Mouse (Mus musculus): ENCODE measurements at regions not wholly inside any gene's neighbourhood (a gene's known extent, or its start where the extent isn't known, plus 50 kb on each side); places are given as distances from the start of the nearest gene placed in this dataset.
"Not testable (repeated sequence)": the region's sequence is repeated elsewhere in the genome, so short reads cannot be mapped to it uniquely, and the experiment has no call there.

DNA sequence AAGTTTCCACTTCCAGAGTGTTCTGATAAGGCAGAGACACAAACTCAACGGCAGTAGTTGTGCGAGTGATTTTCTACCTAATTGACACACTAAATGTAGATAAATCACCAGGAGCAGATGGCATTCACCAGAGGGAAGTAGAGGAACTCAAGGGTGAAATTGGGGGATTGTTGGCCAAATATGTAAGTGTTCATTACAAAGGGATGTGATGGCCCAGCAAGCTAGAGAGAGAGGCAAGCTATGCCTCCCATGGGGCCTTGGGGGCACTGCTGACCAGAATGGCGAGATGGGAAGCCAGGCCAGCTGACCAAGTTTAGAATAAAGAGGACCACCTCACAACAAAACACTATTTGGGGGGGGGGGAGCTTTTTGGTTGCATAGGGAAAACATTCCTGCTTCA is 136.5 kb upstream of the Mocs1 start:
- Histone ChIP-seq H3K9ac (no peak overlapping the region), H3K9me3 (peaks cover 5% of the 10 kb centered on the region; the same call in 1 of the 2 replicates), H3K36me3 (no peaks in the 10 kb centered on the region), H3K4me2 (no peak overlapping the region), H3K27me3 (no peaks in the 10 kb centered on the region), H3K27ac (no peak overlapping the region), H3K4me1 (no peaks in the 10 kb centered on the region), H3K4me3 (no peak overlapping the region)
- WGBS: 66% methylated on average over 3 of the region's 3 CpGs
- no peak for ATAC-seq (ENCODE audit: insufficient number of reproducible peaks, low FRiP score, low TSS enrichment, low read depth)

DNA sequence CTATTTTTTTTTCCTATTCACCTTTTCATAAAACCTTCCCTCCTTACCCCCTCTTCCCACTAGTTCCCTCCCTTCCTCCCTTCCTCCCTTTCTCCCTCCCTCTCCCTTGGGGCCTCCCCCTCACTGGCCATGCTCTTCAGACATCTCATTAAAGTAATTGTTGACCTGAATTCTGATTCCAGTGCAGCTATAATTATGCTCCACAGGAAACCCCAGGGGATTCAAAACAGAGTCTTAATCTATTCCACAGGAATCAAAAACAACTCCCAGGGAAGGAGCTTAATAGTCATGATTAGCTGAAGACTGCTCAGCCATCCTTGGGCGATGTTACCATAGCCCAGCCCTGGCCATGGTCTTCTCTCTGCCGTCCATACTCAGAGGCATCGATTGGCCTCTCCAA is 123.7 kb upstream of the Mocs1 start:
- no peak overlapping the region for H3K27ac ChIP-seq
- no peaks in the 10 kb centered on the region for H3K4me1 ChIP-seq
- no peaks in the 10 kb centered on the region for H3K36me3 ChIP-seq
- 74% methylated on average over 3 of the region's 3 CpGs for WGBS
- H3K9me3 ChIP-seq: no peaks in the 10 kb centered on the region
- ATAC-seq (ENCODE audit: insufficient number of reproducible peaks, low FRiP score, low TSS enrichment, low read depth): no peak
- H3K9ac ChIP-seq: no peak overlapping the region
- H3K4me2 ChIP-seq: no peak overlapping the region
- H3K27me3 ChIP-seq: no peaks in the 10 kb centered on the region
- no peak overlapping the region for H3K4me3 ChIP-seq

DNA sequence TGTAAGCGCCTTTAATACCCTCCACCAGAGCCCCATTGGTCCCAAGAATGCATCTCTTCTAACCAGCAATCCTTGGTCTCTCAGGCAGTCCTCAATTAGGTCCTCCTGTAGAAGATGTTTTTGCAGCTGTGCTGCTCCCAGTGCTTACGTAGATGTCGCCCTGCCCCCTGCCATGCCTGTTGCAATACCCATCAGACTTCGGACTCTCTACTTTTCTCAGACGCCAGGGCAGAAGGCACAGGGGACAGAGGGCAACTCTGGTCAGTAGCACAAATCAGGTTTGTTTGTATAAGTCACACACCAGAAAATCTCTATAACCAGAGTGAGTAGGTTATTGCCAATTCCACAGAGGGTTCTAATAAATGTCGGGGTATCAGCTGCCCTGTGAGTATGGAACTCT is 123.0 kb upstream of the Mocs1 start:
- no peak for ATAC-seq (ENCODE audit: insufficient number of reproducible peaks, low FRiP score, low TSS enrichment, low read depth)
- WGBS: 80% methylated on average over 6 of the region's 6 CpGs

DNA sequence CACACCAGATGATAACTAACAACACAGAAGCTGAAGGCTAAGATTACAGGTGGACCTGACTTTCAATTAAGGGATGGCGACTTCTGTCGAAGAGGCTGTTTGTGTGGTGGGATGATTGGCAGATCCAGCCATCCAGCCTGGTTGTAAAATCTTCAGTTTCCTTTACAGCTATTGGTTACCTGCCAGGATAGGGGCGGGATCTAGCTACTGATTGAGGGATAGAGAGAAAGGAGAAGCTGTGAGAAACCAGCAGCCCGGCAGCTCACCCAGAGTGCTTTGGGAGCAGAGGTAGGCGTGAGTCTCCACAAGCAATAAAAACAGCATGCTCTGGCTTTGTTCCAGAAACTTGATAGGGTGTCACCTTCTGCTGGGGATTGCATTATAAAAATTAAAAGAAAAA is 119.1 kb upstream of the Mocs1 start:
- 6% methylated on average over 5 of the region's 5 CpGs for WGBS
- peak overlapping the region; percentile 39 for H3K4me2 ChIP-seq
- no peak overlapping the region for H3K27ac ChIP-seq
- ATAC-seq (ENCODE audit: insufficient number of reproducible peaks, low FRiP score, low TSS enrichment, low read depth): no peak
- peak overlapping the region; percentile 28 for H3K4me3 ChIP-seq
- H3K9ac ChIP-seq: no peak overlapping the region
- no peaks in the 10 kb centered on the region for H3K4me1 ChIP-seq
- H3K9me3 ChIP-seq: no peaks in the 10 kb centered on the region
- no peaks in the 10 kb centered on the region for H3K27me3 ChIP-seq
- no peaks in the 10 kb centered on the region for H3K36me3 ChIP-seq

More for the DNA sequence above, 123.0 kb upstream of the Mocs1 start:
- no peaks in the 10 kb centered on the region for H3K36me3 ChIP-seq
- no peak overlapping the region for H3K9ac ChIP-seq
- no peak overlapping the region for H3K4me2 ChIP-seq
- no peak overlapping the region for H3K4me3 ChIP-seq
- no peak overlapping the region for H3K27ac ChIP-seq
- no peaks in the 10 kb centered on the region for H3K9me3 ChIP-seq
- H3K27me3 ChIP-seq: no peaks in the 10 kb centered on the region
- no peaks in the 10 kb centered on the region for H3K4me1 ChIP-seq

DNA sequence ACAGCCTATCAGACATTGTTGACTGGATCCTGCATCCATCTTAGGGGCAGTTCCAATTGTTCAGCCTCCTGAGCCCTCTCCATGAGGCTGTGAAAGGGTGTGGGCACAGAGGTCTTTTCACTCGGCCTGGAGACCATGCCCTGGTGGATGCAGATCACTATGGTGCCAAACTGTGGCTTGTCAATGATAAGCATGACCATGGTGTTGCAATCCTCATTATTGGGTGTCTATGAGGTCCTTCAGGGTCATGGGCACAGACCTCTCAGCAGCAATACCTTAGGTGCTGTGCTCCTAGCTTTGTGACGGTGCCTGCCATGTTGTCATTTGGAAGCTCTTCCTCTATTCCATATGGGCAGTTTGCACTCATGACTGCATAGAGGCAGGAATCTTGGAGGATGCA is 114.0 kb upstream of the Mocs1 start:
- H3K9ac ChIP-seq: no peak overlapping the region
- no peaks in the 10 kb centered on the region for H3K27me3 ChIP-seq
- no peaks in the 10 kb centered on the region for H3K9me3 ChIP-seq
- H3K36me3 ChIP-seq: no peaks in the 10 kb centered on the region
- ATAC-seq (ENCODE audit: insufficient number of reproducible peaks, low FRiP score, low TSS enrichment, low read depth): no peak
- H3K4me1 ChIP-seq: no peaks in the 10 kb centered on the region
- H3K4me3 ChIP-seq: no peak overlapping the region
- WGBS: 79% methylated on average over 2 of the region's 2 CpGs
- H3K27ac ChIP-seq: no peak overlapping the region
- no peak overlapping the region for H3K4me2 ChIP-seq

DNA sequence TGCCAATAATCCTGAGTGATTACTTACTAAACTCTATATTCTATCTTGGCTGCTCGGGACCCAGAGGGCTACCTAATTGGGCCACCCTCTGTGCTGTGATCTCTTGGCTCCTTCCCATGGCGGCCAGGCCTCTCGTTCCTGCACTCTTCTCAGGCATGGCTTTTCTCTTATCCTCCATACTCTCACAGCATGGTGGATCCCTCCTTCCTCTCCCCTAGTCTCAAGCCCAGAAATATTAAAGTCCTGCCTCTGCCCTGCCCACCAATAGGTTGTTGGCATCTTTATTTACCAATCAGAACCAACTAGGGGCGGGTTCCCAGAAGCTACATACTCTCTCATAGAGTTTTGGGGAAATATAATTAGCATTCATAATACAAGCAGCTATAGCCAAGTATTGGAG is 100.6 kb upstream of the Mocs1 start:
- H3K27me3 ChIP-seq: no peaks in the 10 kb centered on the region

DNA sequence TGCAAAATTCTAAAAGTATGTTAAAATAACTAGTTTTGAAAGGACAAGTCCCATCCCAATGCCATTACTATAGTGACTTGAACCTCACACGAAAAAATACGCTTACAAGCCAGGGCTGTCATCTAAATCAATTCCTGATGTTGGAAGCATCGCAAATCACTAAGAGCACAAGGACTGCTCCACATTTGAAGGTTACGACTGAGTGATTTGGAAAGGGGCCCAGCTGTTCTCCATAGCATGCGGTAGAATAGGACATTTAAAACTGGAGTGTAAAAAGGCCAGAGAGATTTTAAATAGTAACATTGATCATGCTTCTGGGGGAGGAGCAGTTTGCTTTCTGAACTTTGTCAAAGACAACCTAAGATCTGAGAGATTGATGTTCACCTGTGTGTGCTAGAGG is 92.8 kb upstream of the Mocs1 start:
- Histone ChIP-seq H3K4me3 (no peak overlapping the region), H3K4me2 (no peak overlapping the region)
- ATAC-seq (ENCODE audit: insufficient number of reproducible peaks, low FRiP score, low TSS enrichment, low read depth): no peak

More for the DNA sequence above, 100.6 kb upstream of the Mocs1 start:
- H3K9me3 ChIP-seq: no peaks in the 10 kb centered on the region
- no peak overlapping the region for H3K27ac ChIP-seq
- H3K9ac ChIP-seq: no peak overlapping the region
- no peak overlapping the region for H3K4me3 ChIP-seq
- no peaks in the 10 kb centered on the region for H3K36me3 ChIP-seq
- H3K4me2 ChIP-seq: no peak overlapping the region
- H3K4me1 ChIP-seq: no peaks in the 10 kb centered on the region
- 61% methylated on average over 4 of the region's 4 CpGs for WGBS
- ATAC-seq (ENCODE audit: insufficient number of reproducible peaks, low FRiP score, low TSS enrichment, low read depth): no peak

DNA sequence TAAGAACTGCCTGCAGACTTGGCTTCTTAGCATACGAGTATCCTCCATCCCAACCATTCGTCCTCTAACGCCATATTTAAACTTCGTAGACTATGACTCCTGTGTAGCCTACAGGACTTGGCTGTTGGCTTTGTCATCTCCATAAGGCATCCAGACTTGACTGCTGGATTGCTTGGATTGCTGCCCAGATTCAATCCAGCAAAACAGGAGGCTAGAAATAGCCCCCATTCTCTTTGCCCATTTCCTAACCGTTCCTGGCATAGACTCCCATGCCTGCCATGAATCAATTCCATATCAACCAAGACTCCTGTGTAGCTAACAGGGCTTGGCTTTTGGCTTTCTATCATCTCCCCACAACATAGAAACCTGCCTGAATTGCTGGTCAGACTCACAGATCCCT is 90.3 kb upstream of the Mocs1 start:
- 86% methylated on average over 5 of the region's 5 CpGs for WGBS
- H3K36me3 ChIP-seq: no peaks in the 10 kb centered on the region
- H3K4me3 ChIP-seq: no peak overlapping the region
- no peak for ATAC-seq (ENCODE audit: insufficient number of reproducible peaks, low FRiP score, low TSS enrichment, low read depth)
- H3K27ac ChIP-seq: no peak overlapping the region
- H3K27me3 ChIP-seq: no peaks in the 10 kb centered on the region
- no peak overlapping the region for H3K9ac ChIP-seq
- no peak overlapping the region for H3K4me2 ChIP-seq
- H3K4me1 ChIP-seq: no peaks in the 10 kb centered on the region
- no peaks in the 10 kb centered on the region for H3K9me3 ChIP-seq

More for the DNA sequence above, 92.8 kb upstream of the Mocs1 start:
- H3K9ac ChIP-seq: no peak overlapping the region
- no peaks in the 10 kb centered on the region for H3K27me3 ChIP-seq
- H3K36me3 ChIP-seq: no peaks in the 10 kb centered on the region
- H3K9me3 ChIP-seq: no peaks in the 10 kb centered on the region
- no peaks in the 10 kb centered on the region for H3K4me1 ChIP-seq
- WGBS: 26% methylated on average over 5 of the region's 5 CpGs
- no peak overlapping the region for H3K27ac ChIP-seq

DNA sequence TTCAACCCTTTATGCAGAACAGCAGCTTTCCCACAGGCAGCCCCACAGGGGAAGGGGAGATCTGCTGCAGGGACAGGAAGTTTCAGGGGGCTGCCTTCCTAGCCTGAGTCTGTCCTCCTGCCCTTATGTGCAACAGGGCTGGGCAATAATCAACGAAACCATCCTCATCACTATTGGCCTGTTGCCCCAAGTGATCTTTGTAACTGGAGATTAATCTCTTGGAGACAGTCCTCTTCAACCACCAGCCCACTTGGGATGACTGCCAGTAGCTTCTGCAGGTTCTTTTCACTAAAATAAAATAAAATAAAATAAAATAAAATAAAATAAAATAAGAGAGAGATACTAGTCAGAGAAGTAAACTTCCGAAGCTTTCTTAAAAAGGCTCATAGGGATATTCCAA is 85.5 kb upstream of the Mocs1 start:
- Histone ChIP-seq H3K27me3 (no peaks in the 10 kb centered on the region), H3K9me3 (no peaks in the 10 kb centered on the region), H3K27ac (no peak overlapping the region), H3K9ac (no peak overlapping the region), H3K4me3 (no peak overlapping the region), H3K4me1 (no peaks in the 10 kb centered on the region), H3K36me3 (no peaks in the 10 kb centered on the region), H3K4me2 (no peak overlapping the region)
- ATAC-seq (ENCODE audit: insufficient number of reproducible peaks, low FRiP score, low TSS enrichment, low read depth): no peak
- 70% methylated on average over 2 of the region's 2 CpGs for WGBS

DNA sequence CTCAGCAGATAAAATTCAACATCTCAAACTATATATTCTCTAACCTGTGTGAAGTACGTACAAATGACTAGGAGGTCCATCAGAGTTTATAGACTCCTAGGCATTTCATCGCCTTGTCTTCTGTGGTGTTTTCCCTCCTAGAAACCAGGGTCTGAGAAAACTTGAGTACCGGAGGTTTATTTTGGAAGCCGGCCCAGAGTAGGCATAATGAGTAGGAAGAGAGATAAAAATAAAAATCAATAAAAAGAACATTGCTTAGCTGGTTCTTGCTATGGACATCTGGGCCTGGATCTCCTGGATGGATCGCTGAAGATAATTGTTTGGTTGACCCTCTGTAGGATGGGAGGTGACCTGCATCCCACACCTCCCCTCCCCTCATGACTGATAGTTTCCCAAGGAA is 81.5 kb upstream of the Mocs1 start:
- Histone ChIP-seq H3K4me2 (no peak overlapping the region), H3K27me3 (no peaks in the 10 kb centered on the region), H3K9me3 (no peaks in the 10 kb centered on the region), H3K9ac (no peak overlapping the region), H3K36me3 (no peaks in the 10 kb centered on the region), H3K4me1 (no peaks in the 10 kb centered on the region), H3K4me3 (no peak overlapping the region), H3K27ac (no peak overlapping the region)
- no peak for ATAC-seq (ENCODE audit: insufficient number of reproducible peaks, low FRiP score, low TSS enrichment, low read depth)
- 68% methylated on average over 5 of the region's 5 CpGs for WGBS

DNA sequence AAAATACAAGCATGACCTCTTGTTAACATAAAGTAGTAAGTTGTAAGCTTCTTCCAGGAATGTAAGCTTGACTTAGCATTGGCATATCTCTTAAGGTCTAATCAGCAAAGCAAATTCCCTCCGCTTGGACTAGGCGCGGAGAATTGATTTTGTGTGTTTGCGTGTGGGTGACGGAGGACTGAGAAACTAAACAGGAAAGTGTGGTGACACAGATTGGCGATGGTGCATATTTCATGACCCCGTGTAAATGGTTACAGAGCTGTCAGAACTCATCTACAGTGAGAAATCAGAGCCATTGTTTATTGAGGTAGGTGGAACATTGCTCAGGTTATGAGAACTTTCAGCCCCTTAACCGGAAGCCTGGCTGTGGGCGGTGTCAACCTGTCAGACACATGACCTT is 78.8 kb upstream of the Mocs1 start:
- ATAC-seq (ENCODE audit: insufficient number of reproducible peaks, low FRiP score, low TSS enrichment, low read depth): no peak
- no peaks in the 10 kb centered on the region for H3K9me3 ChIP-seq
- H3K9ac ChIP-seq: no peak overlapping the region
- H3K4me2 ChIP-seq: no peak overlapping the region
- no peaks in the 10 kb centered on the region for H3K36me3 ChIP-seq
- 86% methylated on average over 9 of the region's 9 CpGs for WGBS
- no peak overlapping the region for H3K27ac ChIP-seq
- H3K27me3 ChIP-seq: no peaks in the 10 kb centered on the region
- H3K4me3 ChIP-seq: no peak overlapping the region
- no peaks in the 10 kb centered on the region for H3K4me1 ChIP-seq

DNA sequence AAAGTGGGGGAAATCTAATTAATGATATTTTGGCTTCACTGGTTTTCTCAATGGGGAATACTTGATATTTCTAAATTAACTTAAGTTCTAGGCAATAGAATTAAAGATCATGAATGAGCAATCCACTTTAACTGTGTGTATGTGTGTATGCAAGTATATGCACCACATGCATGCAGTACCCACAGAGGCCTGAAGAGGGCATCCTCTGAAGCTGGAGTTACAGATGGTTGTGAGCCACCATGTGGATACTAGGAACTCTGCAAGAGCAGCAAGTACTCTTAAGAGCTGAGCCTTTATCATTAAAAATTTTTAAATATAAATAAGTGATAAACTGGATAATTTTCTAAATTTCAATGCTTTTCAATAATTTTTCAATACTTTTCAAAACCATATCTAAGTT is 69.0 kb upstream of the Mocs1 start:
- Histone ChIP-seq H3K4me3 (no peak overlapping the region), H3K27ac (no peak overlapping the region), H3K36me3 (no peaks in the 10 kb centered on the region), H3K27me3 (no peaks in the 10 kb centered on the region), H3K9me3 (no peaks in the 10 kb centered on the region), H3K4me2 (no peak overlapping the region), H3K4me1 (no peaks in the 10 kb centered on the region), H3K9ac (no peak overlapping the region)
- ATAC-seq (ENCODE audit: insufficient number of reproducible peaks, low FRiP score, low TSS enrichment, low read depth): no peak

DNA sequence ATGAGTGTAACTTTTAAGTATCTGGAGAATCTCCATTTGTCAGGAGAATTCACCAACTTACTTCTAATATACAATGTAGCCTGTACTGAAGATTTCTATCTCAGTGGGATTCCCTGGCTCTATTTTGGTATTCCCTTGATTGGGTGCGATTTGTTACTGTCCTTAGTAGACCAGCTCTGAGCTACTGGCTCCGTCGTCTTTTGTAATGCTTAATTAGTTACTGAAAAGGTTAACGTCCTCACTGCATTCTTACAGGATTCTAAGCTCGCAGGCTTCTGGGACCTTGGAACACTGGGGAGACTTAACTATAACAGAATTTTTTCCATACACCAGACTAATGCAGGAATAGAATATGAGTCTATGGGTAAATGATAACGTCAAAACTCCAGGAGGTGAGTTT is 67.9 kb upstream of the Mocs1 start:
- not testable (repeated sequence) for H3K36me3 ChIP-seq; ATAC-seq (ENCODE audit: insufficient number of reproducible peaks, low FRiP score, low TSS enrichment, low read depth); H3K27me3 ChIP-seq; H3K9ac ChIP-seq; H3K27ac ChIP-seq; H3K9me3 ChIP-seq; H3K4me3 ChIP-seq; H3K4me2 ChIP-seq; H3K4me1 ChIP-seq
- 47% methylated on average over 6 of the region's 6 CpGs for WGBS
